Mouse (Mus musculus) midbrain, embryonic 12.5 days (tissue): Measurements from ENCODE around the gene Ddi2. TPM values are rescaled to one million over a fixed set of nuclear protein-coding genes. Genes with fewer than 3 reads are reported as not detected.

Experiments
- ATAC-seq: fragments of 200-750 bp; cut with Nextera tagmentation; 2 replicates; pipeline ENCODE4 v1.8.0; 2017; ENCODE audit warnings: low read depth, moderate TSS enrichment, moderate library complexity; ENCODE audit not compliant: low FRiP score
- H3K27ac ChIP-seq: fragments of 300-500 bp; sonication (generic); replicated peaks from 2 replicates; pipeline ENCODE4 v1.5.1; 2016; ENCODE audit warnings: mild to moderate bottlenecking
- H3K27me3 ChIP-seq: fragments of 300-500 bp; sonication (generic); 2 replicates; pipeline ENCODE4 v1.6.1; 2016; ENCODE audit warnings: mild to moderate bottlenecking
- H3K36me3 ChIP-seq: fragments of 300-500 bp; sonication (generic); 2 replicates; pipeline ENCODE4 v1.6.1; 2016
- H3K4me1 ChIP-seq: fragments of 300-500 bp; sonication (generic); 2 replicates; pipeline ENCODE4 v1.6.1; 2016
- H3K4me2 ChIP-seq: fragments of 300-500 bp; sonication (generic); replicated peaks from 2 replicates; pipeline ENCODE4 v1.6.1; 2016; ENCODE audit warnings: mild to moderate bottlenecking, moderate library complexity
- H3K4me3 ChIP-seq: fragments of 300-500 bp; sonication (generic); 2 replicates; pipeline ENCODE4 v1.5.1; 2016; ENCODE audit warnings: mild to moderate bottlenecking
- H3K9ac ChIP-seq: fragments of 300-500 bp; sonication (generic); replicated peaks from 2 replicates; pipeline ENCODE4 v1.6.1; 2016; ENCODE audit warnings: mild to moderate bottlenecking, moderate library complexity
- H3K9me3 ChIP-seq: fragments of 300-500 bp; sonication (generic); 2 replicates; pipeline ENCODE4 v1.6.1; 2016; ENCODE audit warnings: mild to moderate bottlenecking
- WGBS: fragments of 180-500 bp; shearing (Covaris S2); methylation state at CpG from one replicate; pipeline ENCODE4 v1.1.7; 2016; 5-methylcytosine and 5-hydroxymethylcytosine counted together
- polyA plus RNA-seq: library from polyadenylated mRNA; unstranded; fragments of >200 nt; fragmentation: Nextera tagmentation; extraction: Ambion mirVana; gene quantifications from 2 replicates; pipeline ENCODE4 v1.2.1, GENCODE M21; 2016

Gene Ddi2
- polyA plus RNA-seq, 1 experiment from 2014 or later: 28.4 TPM

DNA sequence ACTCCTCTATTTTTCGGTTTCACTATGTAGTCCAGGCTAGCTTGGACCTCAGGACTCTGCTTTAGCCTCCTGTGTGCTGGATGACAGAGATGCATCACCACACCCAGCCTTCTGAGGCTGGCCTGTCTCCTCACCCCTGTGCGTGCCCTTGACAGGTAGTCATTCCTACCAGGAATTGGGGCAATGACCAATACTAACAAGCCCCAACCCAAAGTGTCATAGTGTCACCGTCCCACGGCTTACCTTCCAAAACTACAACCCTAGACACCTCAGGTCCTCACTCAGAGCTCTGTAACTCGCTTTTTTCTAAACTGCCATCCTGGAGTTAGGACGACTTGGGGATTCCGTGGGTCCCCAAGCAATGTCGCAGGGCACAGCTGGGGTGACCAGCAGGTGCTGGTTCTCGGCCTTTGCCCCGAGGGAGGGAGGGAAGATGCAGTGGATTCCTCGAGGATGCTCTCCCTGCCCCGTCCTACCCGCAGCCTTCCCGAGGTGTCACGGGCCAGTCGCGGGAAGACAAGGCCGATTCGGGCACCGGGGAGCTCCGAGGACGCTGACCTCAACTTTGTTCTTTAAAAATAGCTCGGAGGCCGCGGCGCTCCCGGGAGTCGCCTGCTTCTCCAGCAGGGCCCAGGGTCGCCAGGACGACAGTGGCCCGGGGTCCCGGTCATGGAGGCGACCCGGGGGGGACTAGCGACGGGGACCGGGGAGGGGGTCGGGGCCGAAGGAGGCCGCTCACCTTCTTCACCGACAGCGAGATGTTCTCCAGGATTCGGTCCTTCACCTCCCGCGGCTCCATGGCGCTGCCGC, 59.9 kb downstream of the Ddi2 start:
- ATAC-seq: peak; percentile 34
- Histone ChIP-seq H3K9ac (peak overlapping the region; percentile 86), H3K27me3 (no peaks in the 10 kb centered on the region), H3K4me3 (peak overlapping the region; percentile 79), H3K9me3 (no peaks in the 10 kb centered on the region), H3K27ac (peak overlapping the region; percentile 64), H3K4me1 (peaks cover 17% of the 10 kb centered on the region), H3K36me3 (peaks cover 16% of the 10 kb centered on the region), H3K4me2 (peak overlapping the region; percentile 89)
- 4% methylated on average over 45 of the region's 47 CpGs for WGBS

DNA sequence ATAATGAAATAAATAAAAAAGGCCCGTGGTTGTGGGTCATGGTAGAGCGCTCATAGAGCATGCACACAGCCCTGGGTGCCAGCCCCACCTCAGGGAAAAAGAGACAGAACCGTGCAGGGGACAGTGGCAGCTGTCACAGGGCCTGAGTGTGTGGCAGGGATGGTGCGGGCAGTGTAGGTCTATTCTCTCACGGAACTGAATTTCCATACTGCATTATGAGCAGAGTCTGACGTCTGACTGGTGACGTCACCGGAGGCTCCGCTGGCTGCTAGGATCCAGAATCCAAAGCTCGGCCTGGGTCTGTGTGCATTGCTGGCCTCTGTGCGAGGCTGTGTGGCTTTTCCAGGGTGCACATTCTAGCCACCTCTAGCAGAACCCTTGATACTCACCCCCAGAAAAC, 62.3 kb downstream of the Ddi2 start:
- ATAC-seq: no peak
- no peak overlapping the region for H3K27ac ChIP-seq
- WGBS: 82% methylated on average over 11 of the region's 11 CpGs

DNA sequence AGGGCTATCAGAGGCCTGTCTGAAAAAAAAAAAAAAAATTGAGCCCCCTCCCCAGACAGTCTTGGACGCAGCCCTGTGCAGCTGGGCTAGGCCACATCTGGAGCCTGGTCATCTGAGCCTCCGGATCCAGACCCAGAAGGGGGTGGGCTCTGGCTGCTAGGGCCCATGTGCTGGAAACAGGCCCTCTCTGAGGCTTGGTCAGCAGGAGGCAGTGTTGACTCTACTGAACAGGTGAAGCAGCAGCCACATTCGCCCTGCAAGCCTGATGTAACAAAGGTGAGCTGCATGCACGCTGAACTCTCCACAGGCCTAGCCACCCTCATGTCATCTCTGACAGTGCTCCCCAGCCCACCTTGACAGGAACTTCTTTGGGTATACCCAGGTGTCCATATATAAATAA, 63.5 kb downstream of the Ddi2 start:
- Histone ChIP-seq H3K4me2 (no peak overlapping the region), H3K27ac (no peak overlapping the region), H3K9ac (no peak overlapping the region), H3K9me3 (no peaks in the 10 kb centered on the region), H3K27me3 (no peaks in the 10 kb centered on the region), H3K36me3 (peaks cover 16% of the 10 kb centered on the region), H3K4me1 (peaks cover 14% of the 10 kb centered on the region), H3K4me3 (no peak overlapping the region)
- WGBS: 76% methylated on average over 4 of the region's 4 CpGs
- no peak for ATAC-seq

More for the DNA sequence above, 62.3 kb downstream of the Ddi2 start:
- Histone ChIP-seq H3K4me1 (peaks cover 17% of the 10 kb centered on the region), H3K4me3 (no peak overlapping the region), H3K9ac (0 out of 2 replicates have a peak overlapping the region, but pooled peaks have one; percentile 11), H3K27me3 (no peaks in the 10 kb centered on the region), H3K9me3 (no peaks in the 10 kb centered on the region), H3K4me2 (no peak overlapping the region), H3K36me3 (peaks cover 16% of the 10 kb centered on the region)

DNA sequence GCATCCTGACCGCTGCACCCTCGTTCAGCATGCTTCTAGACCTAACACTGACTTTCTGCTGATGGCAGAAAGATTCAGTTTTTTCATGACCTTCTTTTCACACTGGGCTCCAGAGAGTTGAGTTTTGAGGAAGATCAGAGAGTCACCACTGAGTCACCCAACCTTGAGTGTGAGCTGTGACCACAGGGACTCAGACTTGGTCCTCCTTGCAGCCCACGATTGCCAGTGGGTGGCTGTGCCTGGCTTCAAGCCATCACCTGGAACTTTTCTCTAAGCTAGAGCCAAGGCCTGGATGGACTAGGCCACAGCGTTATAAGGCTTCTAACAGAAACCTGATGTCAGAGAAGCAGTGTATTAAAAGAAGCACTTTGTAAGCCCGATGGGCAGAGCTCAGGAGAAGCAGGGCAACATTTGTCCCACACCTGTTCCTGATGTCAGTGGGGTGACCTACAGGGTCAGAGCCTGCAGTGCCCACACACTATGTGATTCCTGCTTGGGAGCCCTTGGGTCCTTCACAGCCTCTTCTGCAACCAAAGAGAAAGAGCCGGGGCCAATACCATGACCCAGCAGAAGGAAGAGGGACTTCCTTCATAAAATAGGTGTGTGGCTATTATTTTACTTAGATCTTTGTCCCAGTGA, 64.3 kb downstream of the Ddi2 start:
- Histone ChIP-seq H3K4me3 (no peak overlapping the region), H3K36me3 (peaks cover 16% of the 10 kb centered on the region), H3K4me2 (no peak overlapping the region), H3K27me3 (no peaks in the 10 kb centered on the region), H3K9me3 (no peaks in the 10 kb centered on the region), H3K4me1 (peaks cover 9% of the 10 kb centered on the region), H3K27ac (no peak overlapping the region), H3K9ac (no peak overlapping the region)
- WGBS: 95% methylated on average over 6 of the region's 6 CpGs
- no peak for ATAC-seq

DNA sequence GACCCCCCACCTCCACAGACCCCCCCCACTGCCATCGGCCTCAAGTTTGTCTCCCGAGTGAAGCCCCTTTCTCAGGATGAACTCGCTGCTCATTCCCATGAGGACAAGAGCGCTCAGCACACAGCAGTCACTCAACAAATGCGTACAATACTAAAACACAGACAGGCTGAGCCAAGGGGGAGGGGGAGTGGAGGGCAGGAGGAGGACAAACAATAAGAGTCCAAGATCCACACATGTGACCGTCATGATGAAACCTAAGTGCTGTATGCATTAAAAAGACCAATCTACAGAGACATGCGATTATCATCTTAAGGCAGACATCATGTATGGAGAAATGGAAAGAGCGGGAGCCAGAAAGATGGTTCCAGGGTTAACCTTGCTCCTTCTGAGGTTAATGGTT, 66.3 kb downstream of the Ddi2 start:
- 81% methylated on average over 8 of the region's 8 CpGs for WGBS
- H3K4me1 ChIP-seq: no peaks in the 10 kb centered on the region

DNA sequence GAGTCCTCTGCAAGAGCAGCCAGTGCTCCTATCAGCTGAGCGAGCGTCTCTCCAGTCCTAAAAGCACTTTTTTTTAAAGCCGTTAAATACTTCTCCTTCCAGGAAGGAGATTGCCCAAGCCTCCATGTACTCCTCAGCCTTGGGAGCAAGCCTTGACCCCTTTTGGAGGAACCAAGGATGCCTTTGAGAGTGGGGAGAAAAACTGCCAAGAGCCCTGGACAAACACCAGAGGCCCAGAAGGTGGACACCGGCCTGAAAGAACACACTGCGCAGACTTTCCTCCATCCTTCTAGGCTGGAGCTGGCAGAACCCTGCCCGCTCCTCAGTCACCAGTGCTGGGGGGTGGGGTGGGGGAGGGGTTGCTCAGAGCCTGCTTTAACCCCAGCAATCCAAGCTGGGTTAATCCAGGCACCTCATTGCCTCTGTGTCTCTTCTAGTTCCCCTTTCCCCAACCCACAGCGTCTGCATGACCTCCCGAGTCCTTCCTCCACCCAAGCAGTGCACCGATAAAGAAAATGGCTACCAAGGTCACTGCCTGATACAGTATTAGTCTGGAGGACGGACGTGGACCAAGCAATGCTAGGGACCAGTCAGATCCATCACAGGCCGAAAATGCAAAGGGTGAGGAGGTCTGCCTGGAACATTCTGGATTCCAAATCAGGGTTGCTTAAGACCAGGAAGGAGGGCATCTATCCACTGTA, 67.2 kb downstream of the Ddi2 start:
- no peaks in the 10 kb centered on the region for H3K27me3 ChIP-seq
- no peak overlapping the region for H3K27ac ChIP-seq
- no peak overlapping the region for H3K9ac ChIP-seq
- H3K4me3 ChIP-seq: no peak overlapping the region
- ATAC-seq: no peak
- no peaks in the 10 kb centered on the region for H3K9me3 ChIP-seq
- H3K4me2 ChIP-seq: no peak overlapping the region
- H3K36me3 ChIP-seq: peaks cover 28% of the 10 kb centered on the region
- H3K4me1 ChIP-seq: no peaks in the 10 kb centered on the region
- 89% methylated on average over 12 of the region's 12 CpGs for WGBS

More for the DNA sequence above, 66.3 kb downstream of the Ddi2 start:
- Histone ChIP-seq H3K9ac (no peak overlapping the region), H3K9me3 (no peaks in the 10 kb centered on the region), H3K27ac (no peak overlapping the region), H3K4me2 (no peak overlapping the region), H3K4me3 (no peak overlapping the region), H3K36me3 (peaks cover 26% of the 10 kb centered on the region), H3K27me3 (no peaks in the 10 kb centered on the region)
- ATAC-seq: no peak

DNA sequence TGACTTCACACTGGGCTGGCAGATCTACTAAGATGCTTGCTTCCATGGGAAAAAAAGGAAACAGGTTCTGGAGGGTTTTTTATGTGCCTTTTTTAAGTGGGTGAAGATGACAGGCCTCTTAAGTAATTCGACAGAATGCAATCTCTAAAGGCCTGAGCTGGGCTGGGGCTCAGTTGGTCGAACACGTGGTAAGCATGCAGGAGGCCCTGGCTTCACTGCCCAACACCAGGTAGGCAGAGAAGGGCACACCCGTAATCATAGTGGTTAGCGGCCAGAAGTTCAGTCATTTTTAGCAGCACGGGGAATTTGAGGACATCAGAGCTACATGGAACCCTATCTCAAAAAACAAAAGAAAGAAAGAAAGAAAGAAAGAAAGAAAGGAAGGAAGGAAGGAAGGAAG, 68.7 kb downstream of the Ddi2 start:
- Histone ChIP-seq H3K4me3 (no peak overlapping the region), H3K4me2 (no peak overlapping the region), H3K9me3 (no peaks in the 10 kb centered on the region), H3K27ac (no peak overlapping the region), H3K27me3 (no peaks in the 10 kb centered on the region), H3K4me1 (no peaks in the 10 kb centered on the region), H3K9ac (no peak overlapping the region), H3K36me3 (peaks cover 21% of the 10 kb centered on the region)
- no peak for ATAC-seq
- 96% methylated on average over 6 of the region's 6 CpGs for WGBS

DNA sequence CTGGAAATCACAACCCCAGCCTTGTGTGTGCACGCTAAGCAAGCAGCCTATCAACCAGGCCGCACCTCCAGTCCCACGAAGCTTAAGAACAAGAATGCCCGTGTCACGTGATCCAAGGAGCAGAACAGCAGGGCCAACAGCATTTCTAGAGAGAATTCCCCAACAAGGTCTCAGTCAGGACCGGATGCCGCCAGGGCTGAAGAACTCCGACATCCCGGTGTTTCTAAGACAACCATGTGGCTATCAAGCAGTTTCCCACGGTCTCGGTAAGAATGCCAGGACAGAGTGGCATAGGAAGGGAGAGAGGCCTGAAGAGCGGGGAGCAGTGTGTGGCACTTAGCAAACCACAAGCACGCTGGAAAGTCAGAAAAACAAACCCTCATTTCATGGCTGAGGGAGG, 69.4 kb downstream of the Ddi2 start:
- H3K27ac ChIP-seq: no peak overlapping the region
- H3K4me3 ChIP-seq: no peak overlapping the region
- no peak overlapping the region for H3K9ac ChIP-seq
- H3K27me3 ChIP-seq: no peaks in the 10 kb centered on the region
- peaks cover 3% of the 10 kb centered on the region; the same call in 1 of the 2 replicates for H3K4me1 ChIP-seq
- no peak for ATAC-seq
- H3K9me3 ChIP-seq: no peaks in the 10 kb centered on the region
- WGBS: 91% methylated on average over 13 of the region's 13 CpGs
- no peak overlapping the region for H3K4me2 ChIP-seq
- peaks cover 21% of the 10 kb centered on the region for H3K36me3 ChIP-seq

DNA sequence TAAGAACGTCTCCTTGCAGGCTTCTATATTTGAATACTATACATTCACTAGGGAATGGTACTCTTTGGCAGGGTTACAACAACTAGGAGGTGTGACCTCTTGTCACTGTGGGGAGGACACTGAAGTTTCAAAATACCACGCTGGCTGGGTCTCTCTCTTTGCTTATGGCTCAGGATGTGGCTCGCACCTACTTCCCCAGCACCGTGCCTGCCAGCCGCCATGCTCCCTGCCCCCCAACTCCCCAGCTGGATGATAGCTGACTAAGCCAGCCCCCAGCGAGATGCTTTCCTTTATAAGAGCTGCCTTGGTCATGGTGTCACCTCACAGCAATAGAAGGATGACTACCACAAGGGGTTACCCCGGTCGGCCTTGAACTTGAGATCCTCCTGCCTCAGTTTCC, 70.2 kb downstream of the Ddi2 start:
- no peak for ATAC-seq
- peaks cover 25% of the 10 kb centered on the region for H3K36me3 ChIP-seq
- H3K9me3 ChIP-seq: no peaks in the 10 kb centered on the region
- H3K9ac ChIP-seq: no peak overlapping the region
- H3K27ac ChIP-seq: no peak overlapping the region
- WGBS: 92% methylated on average over 8 of the region's 8 CpGs
- H3K4me3 ChIP-seq: no peak overlapping the region
- no peak overlapping the region for H3K4me2 ChIP-seq
- H3K27me3 ChIP-seq: no peaks in the 10 kb centered on the region
- H3K4me1 ChIP-seq: peaks cover 3% of the 10 kb centered on the region; the same call in 1 of the 2 replicates

DNA sequence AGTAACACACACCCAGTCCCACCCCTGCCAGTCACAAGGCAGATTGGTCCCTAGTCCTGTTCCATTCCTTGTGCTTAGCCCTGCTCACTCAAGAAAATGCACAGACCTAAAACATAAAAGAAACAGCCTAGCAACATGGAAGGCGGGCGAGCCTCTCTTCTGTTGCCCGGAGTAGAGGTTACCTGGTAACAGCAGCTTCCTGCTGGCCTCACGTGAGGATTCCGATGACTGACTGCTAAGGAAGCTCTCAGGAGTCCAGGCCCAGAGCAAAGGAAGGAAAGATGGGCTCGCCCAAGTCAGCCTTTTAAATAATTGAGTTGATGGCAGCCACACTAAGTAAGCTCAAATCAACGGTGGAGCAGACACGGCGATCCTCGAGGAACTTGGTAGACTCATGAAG, 71.3 kb downstream of the Ddi2 start:
- H3K36me3 ChIP-seq: peaks cover 25% of the 10 kb centered on the region
- H3K4me2 ChIP-seq: no peak overlapping the region
- no peak overlapping the region for H3K27ac ChIP-seq
- peaks cover 3% of the 10 kb centered on the region; the same call in 1 of the 2 replicates for H3K4me1 ChIP-seq
- no peak overlapping the region for H3K9ac ChIP-seq
- H3K27me3 ChIP-seq: no peaks in the 10 kb centered on the region
- no peak overlapping the region for H3K4me3 ChIP-seq
- 89% methylated on average over 10 of the region's 10 CpGs for WGBS
- no peak for ATAC-seq
- no peaks in the 10 kb centered on the region for H3K9me3 ChIP-seq

DNA sequence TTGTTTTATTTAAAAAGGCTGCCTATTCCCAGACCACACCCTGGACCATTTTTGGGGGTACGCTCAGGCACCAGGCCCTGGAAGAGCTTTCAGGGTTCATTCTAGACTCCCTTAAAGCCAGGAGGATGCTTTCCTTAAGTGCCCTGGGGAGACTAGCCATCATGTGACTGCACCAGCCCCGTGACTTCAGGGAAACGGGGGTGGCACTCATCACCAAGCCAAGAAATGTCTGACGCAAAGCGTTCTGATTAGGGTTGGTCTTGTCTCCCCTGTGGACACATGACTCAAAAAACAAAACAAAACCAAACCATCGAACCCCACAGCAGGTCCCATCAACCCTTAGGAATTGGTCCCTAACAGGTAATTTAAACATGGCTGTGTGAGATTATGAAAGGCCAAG, 71.9 kb downstream of the Ddi2 start:
- H3K4me3 ChIP-seq: no peak overlapping the region
- H3K36me3 ChIP-seq: peaks cover 25% of the 10 kb centered on the region
- H3K27ac ChIP-seq: no peak overlapping the region
- no peaks in the 10 kb centered on the region for H3K9me3 ChIP-seq
- H3K4me1 ChIP-seq: peaks cover 3% of the 10 kb centered on the region; the same call in 1 of the 2 replicates
- 88% methylated on average over 6 of the region's 6 CpGs for WGBS
- H3K27me3 ChIP-seq: no peaks in the 10 kb centered on the region
- no peak overlapping the region for H3K4me2 ChIP-seq
- no peak overlapping the region for H3K9ac ChIP-seq
- no peak for ATAC-seq

DNA sequence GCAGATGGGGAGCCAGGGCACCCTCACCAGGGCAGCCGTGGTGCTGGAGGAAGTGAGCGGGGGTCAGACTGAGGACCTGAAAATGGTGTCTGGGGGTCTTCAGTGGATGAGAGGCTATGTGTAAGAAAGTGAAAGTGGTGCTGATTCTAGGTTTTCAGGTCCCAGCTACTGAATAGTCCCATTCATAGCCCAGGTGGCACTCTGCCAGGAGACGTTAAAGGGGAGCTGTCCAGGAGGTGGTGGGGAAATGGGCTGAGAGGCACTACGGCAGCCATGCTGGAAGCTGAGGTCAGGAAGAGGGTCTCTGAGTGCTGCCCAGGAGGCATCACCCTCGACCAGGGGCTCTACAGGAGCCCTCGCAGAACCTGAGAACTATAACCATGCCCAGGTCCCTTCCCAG, 74.0 kb downstream of the Ddi2 start:
- Histone ChIP-seq H3K9me3 (no peaks in the 10 kb centered on the region), H3K27me3 (no peaks in the 10 kb centered on the region), H3K27ac (no peak overlapping the region), H3K4me1 (peaks cover 3% of the 10 kb centered on the region; the same call in 1 of the 2 replicates), H3K4me2 (no peak overlapping the region), H3K36me3 (peaks cover 25% of the 10 kb centered on the region), H3K4me3 (no peak overlapping the region), H3K9ac (no peak overlapping the region; the same call in 1 of the 2 replicates)
- 85% methylated on average over 6 of the region's 6 CpGs for WGBS
- ATAC-seq: no peak
